Mouse (Mus musculus) heart, postnatal 0 days (tissue): ENCODE measurements around the gene Krtcap3.

Experiments used
- CTCF ChIP-seq: IDR thresholded peaks from 2 replicates; pipeline ENCODE4 v1.5.1; 2016; ENCODE audit warnings: antibody characterized with exemption, control low read depth, low read depth
- EP300 ChIP-seq: IDR thresholded peaks from 2 replicates; pipeline ENCODE4 v1.6.1; 2016; ENCODE audit warnings: antibody characterized with exemption, low read depth

GRCm38 (mm10) chr5:31254901-31255300, 3.4 kb downstream of the Krtcap3 start:
- TF ChIP-seq CTCF (no peak), EP300 (no peak)
